Mouse (Mus musculus): ENCODE results near the gene Tex2. TPM values are rescaled to one million over a fixed set of nuclear protein-coding genes. Genes with fewer than 3 reads are reported as not detected.

Tex2 gene
- total RNA-seq, 2 experiments from 2014 or later: 70.3 to 76.1 TPM

DNA sequence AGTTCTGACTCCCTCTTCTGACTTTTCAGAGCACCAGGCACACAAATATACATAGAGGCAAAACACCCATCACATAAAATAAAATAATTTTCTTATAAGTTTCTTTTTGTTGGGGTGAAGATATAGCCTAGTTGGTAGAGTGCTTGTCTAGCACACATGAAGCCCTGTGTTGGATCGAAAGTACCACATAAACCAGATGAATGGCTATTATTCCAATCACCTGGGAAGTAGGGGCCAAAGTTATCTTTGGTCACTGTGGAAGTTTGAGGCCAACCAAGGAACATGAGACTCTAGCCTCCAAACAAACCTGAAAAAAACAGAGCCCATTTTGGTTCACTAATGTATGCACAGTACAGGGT is 147.7 kb downstream of the Tex2 start:
- intact Hi-C loops (cut with DNase I): no loop called here
- no peak for DNase-seq

GRCm38 (mm10) chr11:106464681-106465544 is 148.3 kb downstream of the Tex2 start:
- intact Hi-C loops (cut with DNase I): no loop called here
- DNase-seq: no peak

GRCm38 (mm10) chr11:106463845-106464244 is 149.4 kb downstream of the Tex2 start:
- no peak for DNase-seq
- intact Hi-C loops (cut with DNase I): no loop called here

DNA sequence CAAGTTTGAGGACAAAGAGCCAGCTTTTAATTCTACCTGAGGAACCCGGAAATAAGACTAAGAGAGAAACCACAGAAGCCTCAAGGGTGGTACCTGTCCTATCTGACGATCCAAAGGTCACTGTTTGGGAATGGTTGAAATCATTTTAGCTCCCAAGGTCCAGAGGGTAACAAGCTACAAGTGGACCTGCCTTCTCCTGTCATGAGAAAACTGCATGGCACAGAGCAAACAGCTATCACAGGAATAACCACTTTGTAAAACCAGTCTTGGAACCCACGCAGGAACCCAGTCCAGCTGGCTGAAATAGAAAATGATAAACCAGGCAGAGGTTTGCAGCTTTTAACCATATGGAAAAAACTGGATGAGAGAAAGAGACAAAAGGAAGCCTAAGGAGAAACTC is 150.9 kb downstream of the Tex2 start:
- DNase-seq: no peak
- intact Hi-C loops (cut with DNase I): no loop called here

GRCm38 (mm10) chr11:106461145-106461932 is 151.9 kb downstream of the Tex2 start:
- intact Hi-C loops (cut with DNase I): no loop called here
- no peak for DNase-seq

- intact Hi-C loops (cut with DNase I): no loop called here
Observed at GRCm38 (mm10) chr11:106460671-106461070, 152.6 kb downstream of the Tex2 start.

DNA sequence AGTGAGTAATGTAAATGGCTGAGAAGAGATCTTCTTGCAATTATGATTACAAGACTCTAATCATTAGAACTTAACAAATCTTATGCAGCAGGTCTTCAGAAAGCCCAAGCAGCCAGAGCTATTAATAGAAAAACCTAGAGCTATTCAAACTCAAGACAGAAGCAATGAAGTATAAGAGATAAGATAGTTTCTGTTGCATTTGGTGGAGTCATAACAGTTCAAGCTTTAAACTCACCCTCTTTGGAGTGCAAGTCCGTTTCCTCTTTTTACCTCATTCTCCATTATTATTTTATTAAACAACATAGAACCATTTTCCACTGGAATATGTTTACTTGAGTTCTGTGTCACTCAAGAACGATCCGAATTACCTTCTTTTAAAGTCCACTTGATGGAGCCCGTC is 154.7 kb downstream of the Tex2 start:
- DNase-seq: no peak
- intact Hi-C loops (cut with DNase I): no loop called here

More at GRCm38 (mm10) chr11:106460671-106461070, 152.6 kb downstream of the Tex2 start:
- no peak for DNase-seq

Other genes with a start within 250 kb of the Tex2 start
- gene Prr29, start 248.0 kb downstream of the Tex2 start, total RNA-seq (2021): not detected
- gene Icam2, start 225.3 kb downstream of the Tex2 start, total RNA-seq (2021): 1 to 10 TPM; 4.4 to 6.2 TPM
- gene Ern1, start 125.6 kb downstream of the Tex2 start, total RNA-seq (2021): 10 to 100 TPM; 10.7 to 12.9 TPM
- 10 to 100 TPM; 17.7 TPM for gene Pecam1, start 137.2 kb upstream of the Tex2 start, total RNA-seq (2021)
- gene Milr1, start 137.8 kb upstream of the Tex2 start, total RNA-seq (2021): under 1 TPM; 0.56 to 0.93 TPM
- 1 to 10 TPM; 5.2 to 6.2 TPM for gene Polg2, start 166.1 kb upstream of the Tex2 start, total RNA-seq (2021)
- gene Ddx5, start 175.8 kb upstream of the Tex2 start, total RNA-seq (2021): 100 to 1,000 TPM; 737 to 784 TPM
- gene Cep95, start 175.8 kb upstream of the Tex2 start, total RNA-seq (2021): 10 to 100 TPM; 14.6 to 19.6 TPM